Mouse (Mus musculus) C2C12 (cell line): ENCODE data around the gene D430041D05Rik.

ENCODE experiments used
- CTCF ChIP-seq: IDR thresholded peaks from one replicate; pipeline ENCODE4 v1.5.1; 2011; ENCODE audit not compliant: control insufficient read depth, insufficient read depth, insufficient read length
- MAX ChIP-seq: IDR thresholded peaks from one replicate; pipeline ENCODE4 v1.6.1; 2011; ENCODE audit warnings: mild to moderate bottlenecking, control low read depth
- MYOD1 ChIP-seq: IDR thresholded peaks from one replicate; pipeline ENCODE4 v1.6.1; 2011; ENCODE audit warnings: low read depth; ENCODE audit not compliant: control insufficient read depth, insufficient read length
- MYOG ChIP-seq: IDR thresholded peaks from one replicate; pipeline ENCODE4 v1.6.1; 2011; ENCODE audit not compliant: control insufficient read depth, insufficient read length; ENCODE audit errors: extremely low read depth
- USF1 ChIP-seq: IDR thresholded peaks from one replicate; pipeline ENCODE4 v1.6.1; 2011; ENCODE audit warnings: low read depth, mild to moderate bottlenecking, control low read depth, moderate library complexity

DNA sequence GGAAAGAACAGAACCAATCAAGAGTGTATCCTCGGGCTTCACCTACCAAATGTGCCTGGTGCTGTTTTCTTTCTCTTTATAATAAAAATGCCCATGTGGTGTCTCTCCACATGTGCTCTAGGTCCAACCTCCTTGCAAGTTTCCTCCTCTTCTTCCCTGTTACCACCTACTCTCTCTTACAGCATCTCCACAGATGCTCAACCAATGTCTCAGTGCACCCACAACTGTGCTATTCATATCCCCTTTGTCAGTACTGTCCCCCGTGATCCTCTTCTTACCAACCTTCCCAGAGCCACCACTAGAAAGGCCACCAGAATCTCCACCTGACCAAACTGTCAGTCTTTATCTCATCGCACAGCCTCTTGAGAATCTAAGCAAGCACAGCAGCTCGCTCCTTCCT, 184.8 kb downstream of the D430041D05Rik start:
- TF ChIP-seq CTCF (no peak), MYOD1 (no peak), MAX (no peak), USF1 (no peak), MYOG (no peak)
